Mouse (Mus musculus) heart, postnatal 10 days (tissue): Measurements from ENCODE around the gene Tango2. TPM values are rescaled to one million over a fixed set of nuclear protein-coding genes. Genes with fewer than 3 reads are reported as not detected.
"Not testable (repeated sequence)": the region's sequence is repeated elsewhere in the genome, so short reads cannot be mapped to it uniquely, and the experiment has no call there.

Experiments
- DNase-seq, 2 experiments: peaks; one replicate each; pipeline ENCODE4 v3.0.0; 2021
- intact Hi-C: fragments of 180-260 bp; cut with DNase I; formaldehyde crosslinking; loops from one replicate; pipeline ENCODE4 v1.15.1; 2025
- total RNA-seq, 2 experiments: library from RNA; stranded (reverse); gene quantifications; 2 replicates each; pipeline ENCODE4 v1.2.3; 2021

Gene Tango2
- total RNA-seq, 2 experiments from 2014 or later, result 62.7 to 65.3 TPM

- intact Hi-C loops, result loop anchor here (2.0 to 5.0 kb wide), 2 partner anchors 36 to 79 kb away; partner anchors contain the start of genes Comt and Txnrd2
- peak; percentile 45 for DNase-seq
Measured at GRCm38 (mm10) chr16:18348601-18349175, 785 bp upstream of the Tango2 start.

GRCm38 (mm10) chr16:18345243-18345642 lies 2.7 kb downstream of the Tango2 start:
- intact Hi-C loops, result loop anchor here (2.0 to 5.0 kb wide), 3 partner anchors 62 to 272 kb away; partner anchors contain the start of genes Comt and Txnrd2
- DNase-seq, result peak; percentile 92

- intact Hi-C loops, result loop anchor here (2.0 kb wide), 2 partner anchors 63 to 273 kb away; no protein-coding TSS in a partner anchor
Measured at GRCm38 (mm10) chr16:18343778-18344177, 4.1 kb downstream of the Tango2 start.

GRCm38 (mm10) chr16:18342650-18343570 lies 5.0 kb downstream of the Tango2 start:
- DNase-seq, result peak in 1 of 2 experiments; percentile 46
- intact Hi-C loops, result no loop called here

More at GRCm38 (mm10) chr16:18343778-18344177, 4.1 kb downstream of the Tango2 start:
- peak; percentile 96 to 98 for DNase-seq

GRCm38 (mm10) chr16:18342076-18342475 lies 5.8 kb downstream of the Tango2 start:
- no peak for DNase-seq
- intact Hi-C loops, result no loop called here

- intact Hi-C loops, result no loop called here
- no peak for DNase-seq
Measured at GRCm38 (mm10) chr16:18341605-18342004, 6.3 kb downstream of the Tango2 start.

GRCm38 (mm10) chr16:18339866-18340265 lies 8.0 kb downstream of the Tango2 start:
- peak; percentile 51 to 66 for DNase-seq

GRCm38 (mm10) chr16:18337261-18337660 lies 10.6 kb downstream of the Tango2 start:
- intact Hi-C loops, result no loop called here

More at GRCm38 (mm10) chr16:18339866-18340265, 8.0 kb downstream of the Tango2 start:
- intact Hi-C loops, result no loop called here

GRCm38 (mm10) chr16:18335981-18336380 lies 11.9 kb downstream of the Tango2 start:
- intact Hi-C loops, result no loop called here
- peak; percentile 40 to 46 for DNase-seq

More at GRCm38 (mm10) chr16:18337261-18337660, 10.6 kb downstream of the Tango2 start:
- no peak for DNase-seq

- DNase-seq, result peak; percentile 68 to 69
- intact Hi-C loops, result no loop called here
Measured at GRCm38 (mm10) chr16:18333976-18334375, 13.9 kb downstream of the Tango2 start.

- peak in 1 of 2 experiments; percentile 38 for DNase-seq
- intact Hi-C loops, result no loop called here
Measured at GRCm38 (mm10) chr16:18328524-18328923, 19.4 kb downstream of the Tango2 start.

- DNase-seq, result no peak
- intact Hi-C loops, result no loop called here
Measured at GRCm38 (mm10) chr16:18327936-18328335, 20.0 kb downstream of the Tango2 start.

GRCm38 (mm10) chr16:18325741-18326140 lies 22.2 kb downstream of the Tango2 start:
- intact Hi-C loops, result no loop called here
- no peak for DNase-seq

- intact Hi-C loops, result no loop called here
- no peak for DNase-seq
Measured at GRCm38 (mm10) chr16:18324031-18324430, 23.9 kb downstream of the Tango2 start.

GRCm38 (mm10) chr16:18323460-18323859 lies 24.4 kb downstream of the Tango2 start:
- intact Hi-C loops, result no loop called here
- no peak for DNase-seq

- intact Hi-C loops, result no loop called here
- DNase-seq, result no peak
Measured at GRCm38 (mm10) chr16:18321443-18321842, 26.5 kb downstream of the Tango2 start.

GRCm38 (mm10) chr16:18318992-18319391 lies 28.9 kb downstream of the Tango2 start:
- intact Hi-C loops, result no loop called here
- no peak for DNase-seq

GRCm38 (mm10) chr16:18308159-18308558 lies 39.7 kb downstream of the Tango2 start:
- DNase-seq, result no peak
- intact Hi-C loops, result no loop called here

GRCm38 (mm10) chr16:18289614-18290013 lies 58.3 kb downstream of the Tango2 start:
- intact Hi-C loops, DNase-seq: not testable (repeated sequence)

GRCm38 (mm10) chr16:18289067-18289588 lies 58.8 kb downstream of the Tango2 start, which contains the start of gene Dgcr8:
Gene Dgcr8, minus strand, starts transcription at chr16:18289246.
- intact Hi-C loops, result no loop called here
- peak; percentile 98 to 99 for DNase-seq

- intact Hi-C loops, result no loop called here
- DNase-seq, result no peak
Measured at GRCm38 (mm10) chr16:18288581-18289061, 59.3 kb downstream of the Tango2 start.
